Mouse (Mus musculus) NIH3T3 (cell line): ENCODE results near the gene B3galt1.
A peak's percentile ranks its signal among the peaks of the same experiment; 100 is the strongest.

Source experiments
- DNase-seq: peaks from one replicate; pipeline ENCODE4 v3.0.0-alpha.2; 2012; ENCODE audit warnings: low read depth

The B3galt1 gene

GRCm38 (mm10) chr2:67565480-67566331 is at the start of gene B3galt1:
Gene B3galt1, plus strand, starts transcription at chr2:67565871.
- peak; percentile 85 for DNase-seq

GRCm38 (mm10) chr2:67516405-67516804 is 49.3 kb upstream of the B3galt1 start:
- DNase-seq: no peak

GRCm38 (mm10) chr2:67535347-67535746 is 30.3 kb upstream of the B3galt1 start:
- DNase-seq: peak; percentile 8

- no peak for DNase-seq
Observed at GRCm38 (mm10) chr2:67539426-67539825, 26.2 kb upstream of the B3galt1 start.

- DNase-seq: peak; percentile 26
Observed at GRCm38 (mm10) chr2:67541957-67542696, 23.5 kb upstream of the B3galt1 start.

- no peak for DNase-seq
Observed at GRCm38 (mm10) chr2:67544426-67544825, 21.2 kb upstream of the B3galt1 start.

GRCm38 (mm10) chr2:67564851-67565479 is 706 bp upstream of the B3galt1 start:
- DNase-seq: peak; percentile 37

GRCm38 (mm10) chr2:67566566-67566965 is 895 bp downstream of the B3galt1 start:
- DNase-seq: no peak

- peak; percentile 10 for DNase-seq
Observed at GRCm38 (mm10) chr2:67567141-67567680, 1.5 kb downstream of the B3galt1 start.

GRCm38 (mm10) chr2:67576634-67577033 is 11.0 kb downstream of the B3galt1 start:
- DNase-seq: no peak

- no peak for DNase-seq
Observed at GRCm38 (mm10) chr2:67583091-67583490, 17.4 kb downstream of the B3galt1 start.

GRCm38 (mm10) chr2:67590408-67590807 is 24.7 kb downstream of the B3galt1 start:
- DNase-seq: no peak

GRCm38 (mm10) chr2:67591831-67592629 is 26.4 kb downstream of the B3galt1 start:
- peak; percentile 21 for DNase-seq

GRCm38 (mm10) chr2:67622902-67623301 is 57.2 kb downstream of the B3galt1 start:
- no peak for DNase-seq

- DNase-seq: no peak
Observed at GRCm38 (mm10) chr2:67627667-67628066, 62.0 kb downstream of the B3galt1 start.

GRCm38 (mm10) chr2:67628289-67628688 is 62.6 kb downstream of the B3galt1 start:
- DNase-seq: no peak

- no peak for DNase-seq
Observed at GRCm38 (mm10) chr2:67654847-67655246, 89.2 kb downstream of the B3galt1 start.

GRCm38 (mm10) chr2:67657372-67657771 is 91.7 kb downstream of the B3galt1 start:
- DNase-seq: no peak

GRCm38 (mm10) chr2:67658091-67658490 is 92.4 kb downstream of the B3galt1 start:
- no peak for DNase-seq

GRCm38 (mm10) chr2:67671721-67672120 is 106.0 kb downstream of the B3galt1 start:
- peak; percentile 49 for DNase-seq

- DNase-seq: no peak
Observed at GRCm38 (mm10) chr2:67677697-67678096, 112.0 kb downstream of the B3galt1 start.
